Mouse (Mus musculus) myocyte (in vitro differentiated cells): ENCODE data around the gene Nrbp1.

Experiments used
- CEBPB ChIP-seq: IDR thresholded peaks from 2 replicates; pipeline ENCODE4 v1.6.1; 2011; ENCODE audit warnings: mild to moderate bottlenecking, moderate library complexity; ENCODE audit not compliant: poor library complexity, insufficient read depth, severe bottlenecking
- E2F4 ChIP-seq: IDR thresholded peaks from one replicate; pipeline ENCODE4 v1.6.1; 2011; ENCODE audit warnings: mild to moderate bottlenecking, control low read depth, moderate library complexity; ENCODE audit not compliant: insufficient read depth
- MAX ChIP-seq: IDR thresholded peaks from one replicate; pipeline ENCODE4 v1.6.1; 2011; ENCODE audit warnings: low read depth, mild to moderate bottlenecking, control low read depth
- MYOD1 ChIP-seq, 3 experiments: IDR thresholded peaks; one replicate each; pipeline ENCODE4 v1.6.1; 2011; ENCODE audit warnings: control low read depth in 2 of 3, low read depth in 2 of 3, mild to moderate bottlenecking in 2 of 3, moderate library complexity in 1 of 3; ENCODE audit not compliant: insufficient read length in 2 of 3, control insufficient read depth in 1 of 3
- POLR2A ChIP-seq: IDR thresholded peaks from one replicate; pipeline ENCODE4 v1.6.1; 2011; ENCODE audit warnings: low read depth, mild to moderate bottlenecking, control low read depth, moderate library complexity; ENCODE audit not compliant: insufficient read length
- POLR2AphosphoS2 ChIP-seq: IDR thresholded peaks from one replicate; pipeline ENCODE4 v1.6.1; 2011; ENCODE audit warnings: low read depth, control low read depth; ENCODE audit not compliant: insufficient read length
- REST ChIP-seq: IDR thresholded peaks from one replicate; pipeline ENCODE4 v1.6.1; 2011; ENCODE audit warnings: mild to moderate bottlenecking, control low read depth, moderate library complexity; ENCODE audit not compliant: insufficient read depth, insufficient read length
- TCF12 ChIP-seq: IDR thresholded peaks from one replicate; pipeline ENCODE4 v1.6.1; 2011; ENCODE audit warnings: mild to moderate bottlenecking, control low read depth; ENCODE audit not compliant: poor library complexity, insufficient read depth, severe bottlenecking
- TCF3 ChIP-seq: IDR thresholded peaks from one replicate; pipeline ENCODE4 v1.6.1; 2011; ENCODE audit warnings: low read depth, control low read depth; ENCODE audit not compliant: insufficient read length
- USF1 ChIP-seq: IDR thresholded peaks from one replicate; pipeline ENCODE4 v1.6.1; 2011; ENCODE audit warnings: low read depth, mild to moderate bottlenecking, control low read depth, moderate library complexity

GRCm38 (mm10) chr5:31291361-31291688 lies 50.7 kb downstream of the Nrbp1 start:
- TF ChIP-seq POLR2A (no peak), REST (no peak), MYOD1 (IDR thresholded peaks at IDR 0.05; ENCODE audit: control insufficient read depth in 1 of 3, insufficient read length in 2 of 3, low read depth in 2 of 3) (no peak), POLR2AphosphoS2 (no peak), USF1 (no peak), E2F4 (no peak), MAX (no peak), TCF12 (no peak), TCF3 (no peak), CEBPB (no peak)
